Mouse (Mus musculus) thymus, adult 2 months (tissue): ENCODE measurements around the gene Trcg1. TPM values are rescaled to one million over a fixed set of nuclear protein-coding genes. Genes with fewer than 3 reads are reported as not detected.

ENCODE experiments used
- DNase-seq: peaks from one replicate; pipeline ENCODE4 v3.0.0; 2021
- H3K27ac ChIP-seq: fragments of 200-500 bp; 2 replicates; pipeline ENCODE4 v1.5.1; 2012; ENCODE audit warnings: low read length, control low read depth; ENCODE audit not compliant: control insufficient read depth, insufficient read depth
- H3K27me3 ChIP-seq: fragments of 200-500 bp; 2 replicates; pipeline ENCODE4 v1.6.1; 2012; ENCODE audit warnings: mild to moderate bottlenecking, low read length, moderate library complexity, mixed read lengths; ENCODE audit not compliant: control insufficient read depth, insufficient read depth
- H3K36me3 ChIP-seq: fragments of 200-500 bp; 2 replicates; pipeline ENCODE4 v1.6.1; 2012; ENCODE audit warnings: mild to moderate bottlenecking, low read length, moderate library complexity; ENCODE audit not compliant: control insufficient read depth, insufficient read depth
- H3K4me1 ChIP-seq: fragments of 200-500 bp; replicated peaks from 2 replicates; pipeline ENCODE4 v1.6.1; 2012; ENCODE audit warnings: low read length; ENCODE audit not compliant: control insufficient read depth, insufficient read depth
- H3K4me3 ChIP-seq: fragments of 200-500 bp; 2 replicates; pipeline ENCODE4 v1.5.1; 2012; ENCODE audit warnings: mild to moderate bottlenecking, low read length, control low read depth, moderate library complexity; ENCODE audit not compliant: control insufficient read depth, insufficient read depth
- CTCF ChIP-seq: fragments of 200-500 bp; IDR thresholded peaks from 2 replicates; pipeline ENCODE4 v1.5.1; 2012; ENCODE audit warnings: mild to moderate bottlenecking, control low read depth, low read length, moderate library complexity, borderline replicate concordance; ENCODE audit not compliant: control insufficient read depth, poor library complexity, insufficient read depth; ENCODE audit errors: extremely low read depth
- POLR2A ChIP-seq: fragments of 200-500 bp; IDR thresholded peaks from 2 replicates; pipeline ENCODE4 v1.6.1; 2012; ENCODE audit warnings: mild to moderate bottlenecking, low read length, control low read depth, moderate library complexity; ENCODE audit not compliant: control insufficient read depth, poor library complexity, insufficient read depth; ENCODE audit errors: extremely low read depth
- WGBS: fragments of 180-500 bp; shearing (Covaris S2); methylation state at CpG from one replicate; pipeline ENCODE4 v1.1.7; 2018; 5-methylcytosine and 5-hydroxymethylcytosine counted together
- polyA plus RNA-seq: library from polyadenylated mRNA; depleted of rRNA; stranded (reverse); fragments of >200 nt; gene quantifications from 2 replicates; pipeline ENCODE4 v1.2.3, GENCODE M21; 2012

Gene Trcg1
- polyA plus RNA-seq, 1 experiment = 0.03 TPM

GRCm38 (mm10) chr9:57230146-57230783 is 6.1 kb upstream of the Trcg1 start:
- 94% methylated on average over 9 of the region's 9 CpGs for WGBS
- Histone ChIP-seq H3K4me1 (no peaks in the 10 kb centered on the region), H3K36me3 (no peaks in the 10 kb centered on the region), H3K4me3 (no peak overlapping the region), H3K27ac (no peak overlapping the region), H3K27me3 (no peaks in the 10 kb centered on the region)
- DNase-seq = no peak
- TF ChIP-seq POLR2A = no peak
- TF ChIP-seq CTCF = no peak

DNA sequence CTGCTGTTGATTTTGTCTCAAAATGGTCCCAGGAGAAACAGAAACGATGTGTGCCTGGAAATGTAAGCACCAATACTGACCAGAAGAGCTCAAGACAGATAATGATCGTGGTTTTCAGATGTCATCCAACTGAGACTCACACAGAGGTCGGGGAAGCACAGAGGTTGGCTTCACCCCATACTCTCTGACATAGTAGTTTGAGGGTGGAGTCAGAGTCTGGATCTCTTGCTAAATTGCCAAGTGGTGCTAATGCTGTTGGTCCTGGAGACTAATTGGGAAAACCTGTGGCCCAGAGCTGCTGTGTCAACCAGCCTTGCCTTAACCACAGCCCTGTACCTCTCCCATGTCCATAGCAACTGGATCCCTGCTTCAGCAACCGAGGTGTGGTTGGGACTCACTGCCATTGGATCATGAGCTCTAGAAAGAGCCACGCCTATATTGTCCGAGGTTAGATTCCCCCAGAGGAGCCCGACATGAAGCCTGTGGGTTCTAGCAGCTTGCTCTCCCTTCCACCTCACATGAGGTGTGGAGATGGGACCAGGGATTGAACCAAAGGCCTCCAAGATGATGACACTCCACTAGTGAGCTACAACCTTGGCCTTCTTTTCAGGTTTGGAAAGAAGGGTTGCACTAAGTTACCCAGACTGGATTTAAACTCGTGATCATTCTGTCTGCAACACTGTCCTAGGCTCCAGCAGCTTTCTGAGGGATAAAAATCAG is 4.7 kb upstream of the Trcg1 start:
- DNase-seq = no peak
- H3K36me3 ChIP-seq = no peaks in the 10 kb centered on the region
- H3K4me1 ChIP-seq = no peaks in the 10 kb centered on the region
- no peaks in the 10 kb centered on the region for H3K27me3 ChIP-seq
- no peak overlapping the region for H3K27ac ChIP-seq
- no peak overlapping the region for H3K4me3 ChIP-seq
- no peak for TF ChIP-seq POLR2A
- TF ChIP-seq CTCF = no peak
- WGBS = 78% methylated on average over 8 of the region's 8 CpGs

DNA sequence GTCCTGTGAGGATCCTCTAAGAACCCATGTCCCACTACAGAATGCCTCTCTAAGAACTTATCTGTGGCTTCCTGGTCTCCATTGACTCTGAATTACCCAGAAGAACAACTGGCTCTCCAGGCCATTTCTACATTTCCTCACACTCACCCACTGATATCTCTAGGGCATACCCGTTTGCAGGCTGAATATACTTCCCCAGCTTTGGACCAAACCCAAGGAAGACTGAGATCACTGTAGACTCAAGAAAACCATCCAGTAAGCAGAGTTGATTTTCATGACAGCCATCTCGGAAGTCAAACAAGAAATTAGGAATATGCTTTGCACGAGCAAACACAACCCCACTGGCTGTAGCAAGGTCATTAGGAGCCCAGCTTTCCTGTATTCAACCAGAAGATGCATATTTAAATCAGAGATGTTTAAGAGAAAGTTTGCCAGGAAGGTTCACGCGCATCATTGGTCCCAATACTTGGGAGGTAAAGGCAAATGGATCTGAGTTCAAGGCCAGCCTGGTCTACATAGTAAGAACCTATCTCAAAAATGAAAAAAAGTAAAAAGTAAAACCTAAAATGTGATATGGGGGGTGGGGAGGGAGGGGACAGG is 3.9 kb upstream of the Trcg1 start:
- no peak overlapping the region for H3K27ac ChIP-seq
- WGBS = 97% methylated on average over 5 of the region's 5 CpGs
- TF ChIP-seq POLR2A (no peak), CTCF (no peak)
- H3K27me3 ChIP-seq = no peaks in the 10 kb centered on the region
- DNase-seq = no peak
- no peak overlapping the region for H3K4me3 ChIP-seq
- no peaks in the 10 kb centered on the region for H3K36me3 ChIP-seq
- H3K4me1 ChIP-seq = no peaks in the 10 kb centered on the region

GRCm38 (mm10) chr9:57233142-57233541 is 3.2 kb upstream of the Trcg1 start:
- no peaks in the 10 kb centered on the region for H3K4me1 ChIP-seq
- 92% methylated on average over 6 of the region's 6 CpGs for WGBS
- no peak overlapping the region for H3K4me3 ChIP-seq
- no peak for DNase-seq
- H3K27ac ChIP-seq = no peak overlapping the region
- TF ChIP-seq CTCF (no peak), POLR2A (no peak)
- H3K27me3 ChIP-seq = no peaks in the 10 kb centered on the region
- no peaks in the 10 kb centered on the region for H3K36me3 ChIP-seq

DNA sequence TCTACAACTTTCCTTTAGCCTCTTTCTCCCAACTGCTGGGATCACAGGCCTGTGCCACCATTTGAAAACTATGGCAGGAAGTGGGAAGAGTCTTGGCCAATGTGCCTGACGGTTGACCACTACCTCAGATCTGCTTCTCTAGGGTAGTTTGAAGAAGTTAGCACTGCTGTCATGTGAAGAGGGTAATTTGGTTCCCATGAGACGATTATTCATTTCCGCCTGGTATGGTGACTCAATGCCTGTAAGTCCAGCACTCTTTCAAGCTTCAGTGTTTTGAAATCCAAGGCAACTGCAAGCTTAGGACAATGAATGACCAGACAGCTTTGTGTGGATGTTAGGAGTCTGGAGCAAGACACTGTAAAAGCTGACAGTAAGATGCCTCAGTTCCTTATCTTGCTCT is 2.6 kb upstream of the Trcg1 start:
- Histone ChIP-seq H3K27me3 (no peaks in the 10 kb centered on the region), H3K36me3 (no peaks in the 10 kb centered on the region), H3K4me3 (no peak overlapping the region), H3K4me1 (no peaks in the 10 kb centered on the region), H3K27ac (no peak overlapping the region)
- TF ChIP-seq POLR2A (no peak), CTCF (no peak)
- WGBS = 87% methylated on average over 3 of the region's 3 CpGs
- no peak for DNase-seq

- Histone ChIP-seq H3K36me3 (no peaks in the 10 kb centered on the region), H3K27ac (no peak overlapping the region), H3K27me3 (no peaks in the 10 kb centered on the region), H3K4me1 (no peaks in the 10 kb centered on the region), H3K4me3 (no peak overlapping the region)
- no peak for TF ChIP-seq POLR2A
- no peak for TF ChIP-seq CTCF
- no peak for DNase-seq
- WGBS = 84% methylated on average over 5 of the region's 5 CpGs
Measured at GRCm38 (mm10) chr9:57237705-57238104, 1.3 kb downstream of the Trcg1 start.
